Mouse (Mus musculus) neural tube, embryonic 10.5 days (tissue): ENCODE measurements at regions not wholly inside any gene's neighbourhood (a gene's known extent, or its start where the extent isn't known, plus 50 kb on each side); places are given as distances from the start of the nearest gene placed in this dataset.

Experiments used
- DNase-seq: peaks from one replicate; pipeline ENCODE4 v3.0.0-alpha.2; 2017; ENCODE audit warnings: low spot score; ENCODE audit errors: extremely low spot score

- DNase-seq, result no peak
These were observed 87.1 kb upstream of the Gm10260 start for GRCm38 (mm10) chr13:97847561-97847960.

- no peak for DNase-seq
These were observed 84.7 kb upstream of the Gm10260 start for GRCm38 (mm10) chr13:97845148-97845547.

GRCm38 (mm10) chr13:97842801-97843200 is 82.4 kb upstream of the Gm10260 start:
- DNase-seq, result no peak

GRCm38 (mm10) chr13:97841503-97841902 is 81.1 kb upstream of the Gm10260 start:
- no peak for DNase-seq

- DNase-seq, result no peak
These were observed 79.3 kb upstream of the Gm10260 start for GRCm38 (mm10) chr13:97839617-97840308.

- DNase-seq, result no peak
These were observed 77.1 kb upstream of the Gm10260 start for GRCm38 (mm10) chr13:97837443-97838000.

- DNase-seq, result no peak
These were observed 72.0 kb upstream of the Gm10260 start for GRCm38 (mm10) chr13:97832448-97832847.

GRCm38 (mm10) chr13:97831839-97832238 is 71.4 kb upstream of the Gm10260 start:
- no peak for DNase-seq

- peak; percentile 39 for DNase-seq
These were observed 69.1 kb upstream of the Gm10260 start for GRCm38 (mm10) chr13:97829558-97829957.

- peak; percentile 28 for DNase-seq
These were observed 65.6 kb upstream of the Gm10260 start for GRCm38 (mm10) chr13:97825801-97826576.

GRCm38 (mm10) chr13:97825361-97825760 is 64.9 kb upstream of the Gm10260 start:
- no peak for DNase-seq

GRCm38 (mm10) chr13:97824071-97824716 is 63.8 kb upstream of the Gm10260 start:
- DNase-seq, result peak; percentile 33

- no peak for DNase-seq
These were observed 61.2 kb upstream of the Gm10260 start for GRCm38 (mm10) chr13:97821630-97822029.

GRCm38 (mm10) chr13:97821011-97821410 is 60.6 kb upstream of the Gm10260 start:
- DNase-seq, result no peak

- DNase-seq, result peak; percentile 9
These were observed 60.0 kb upstream of the Gm10260 start for GRCm38 (mm10) chr13:97820401-97820800.

- no peak for DNase-seq
These were observed 58.6 kb upstream of the Gm10260 start for GRCm38 (mm10) chr13:97819036-97819435.

GRCm38 (mm10) chr13:97816923-97817322 is 56.5 kb upstream of the Gm10260 start:
- no peak for DNase-seq
